Mouse (Mus musculus): ENCODE measurements around the gene Rnf121. TPM values are rescaled to one million over a fixed set of nuclear protein-coding genes. Genes with fewer than 3 reads are reported as not detected.

Rnf121 gene
- total and polyA plus RNA-seq, 2 experiments from 2014 or later, result 23.8 to 28.8 TPM

DNA sequence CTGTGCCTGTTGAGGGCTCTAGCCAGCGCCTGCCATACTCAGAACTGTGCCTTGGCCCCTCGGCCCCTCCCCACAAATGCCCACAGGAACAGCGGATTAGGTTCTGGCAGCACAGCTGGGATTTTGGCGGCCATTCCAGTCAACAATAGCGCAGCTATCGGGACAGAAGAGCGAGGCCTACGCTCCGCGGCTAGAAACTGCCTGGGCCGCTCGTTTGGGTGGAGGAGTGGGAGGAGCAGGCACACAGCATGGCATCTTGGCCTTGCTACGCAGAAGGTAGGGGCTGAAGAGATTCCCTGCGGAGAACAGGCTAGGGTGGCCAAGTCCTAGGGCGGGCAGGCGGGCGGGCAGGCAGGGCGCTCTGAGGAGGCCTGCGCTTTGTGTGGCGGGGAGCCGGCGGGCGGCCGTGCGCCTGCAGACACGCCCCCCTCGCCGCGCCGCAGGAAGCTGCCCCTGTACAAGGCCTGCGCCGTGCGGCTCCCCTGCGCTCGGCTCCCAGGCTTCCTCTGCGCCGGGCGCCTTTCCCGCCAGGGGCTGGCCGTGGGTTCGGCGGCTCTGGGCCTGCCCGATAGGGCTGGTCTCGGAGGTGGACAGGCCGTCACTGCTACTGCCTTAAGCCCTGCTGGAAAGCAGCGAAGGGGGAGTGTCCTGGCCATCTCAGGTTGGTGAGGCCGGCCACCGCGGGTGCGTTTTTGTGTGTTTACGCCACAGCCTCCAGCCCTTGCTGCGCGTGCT, 95.4 kb downstream of the Rnf121 start:
- under 1% methylated on average over 53 of the region's 53 CpGs for WGBS
- DNase-seq (ENCODE audit: low spot score) (peak; percentile 84), ATAC-seq (peak; percentile 85)
- no peaks in the 10 kb centered on the region for H3K27me3 ChIP-seq (ENCODE audit: insufficient read depth, low read length)
- peak overlapping the region; percentile 97 for H3K9ac ChIP-seq (replicated peaks; ENCODE audit: low read length)
- peaks cover 17% of the 10 kb centered on the region; the same call in 1 of the 2 replicates for H3K4me1 ChIP-seq (ENCODE audit: insufficient read depth, low read length)
- TF ChIP-seq CTCF (IDR thresholded peaks at IDR 0.05; ENCODE audit: low read depth), result no peak
- H3K27ac ChIP-seq, result peak overlapping the region; percentile 99
- no peaks in the 10 kb centered on the region for H3K36me3 ChIP-seq (ENCODE audit: insufficient read depth, low read length)
- no peaks in the 10 kb centered on the region for H3K9me3 ChIP-seq (ENCODE audit: low read length)
- peak overlapping the region; percentile 78 for H3K4me2 ChIP-seq (ENCODE audit: low read depth, low read length)
- H3K4me3 ChIP-seq (ENCODE audit: low read length), result peak overlapping the region; percentile 61

Other genes starting within 250 kb of the Rnf121 start
- 3.7 and 4.5 TPM in 2 replicates for gene Phox2a, start 247.2 kb downstream of the Rnf121 start, total RNA-seq (2014; rRNA removed)
- 2.0 and 2.1 TPM in 2 replicates for gene Phox2a, start 247.2 kb downstream of the Rnf121 start, polyA plus RNA-seq (2015; fragmentation: Nextera tagmentation; extraction: Ambion mirVana)
- gene Inppl1, start 227.2 kb downstream of the Rnf121 start, total RNA-seq (2014; rRNA removed), result 28.2 and 30.0 TPM in 2 replicates
- gene Inppl1, start 227.2 kb downstream of the Rnf121 start, polyA plus RNA-seq (2015; fragmentation: Nextera tagmentation; extraction: Ambion mirVana), result 10.3 and 14.3 TPM in 2 replicates
- 1.8 and 7.1 TPM in 2 replicates for gene Folr2, start 208.3 kb downstream of the Rnf121 start, total RNA-seq (2014; rRNA removed)
- 2.2 and 2.3 TPM in 2 replicates for gene Folr2, start 208.3 kb downstream of the Rnf121 start, polyA plus RNA-seq (2015; fragmentation: Nextera tagmentation; extraction: Ambion mirVana)
- 49.3 and 59.8 TPM in 2 replicates for gene Anapc15, start 201.8 kb downstream of the Rnf121 start, total RNA-seq (2014; rRNA removed)
- gene Anapc15, start 201.8 kb downstream of the Rnf121 start, polyA plus RNA-seq (2015; fragmentation: Nextera tagmentation; extraction: Ambion mirVana), result 65.1 and 67.3 TPM in 2 replicates
- gene Folr1, start 194.7 kb downstream of the Rnf121 start, total RNA-seq (2014; rRNA removed), result 19.3 and 28.8 TPM in 2 replicates
- gene Folr1, start 194.7 kb downstream of the Rnf121 start, polyA plus RNA-seq (2015; fragmentation: Nextera tagmentation; extraction: Ambion mirVana), result 78.5 and 93.8 TPM in 2 replicates
- 130 and 156 TPM in 2 replicates for gene Lamtor1, start 159.6 kb downstream of the Rnf121 start, total RNA-seq (2014; rRNA removed)
- 167 and 181 TPM in 2 replicates for gene Lamtor1, start 159.6 kb downstream of the Rnf121 start, polyA plus RNA-seq (2015; fragmentation: Nextera tagmentation; extraction: Ambion mirVana)
- 0.52 TPM in 1 of 2 replicates, not detected in the other for gene Tomt, start 159.1 kb downstream of the Rnf121 start, total RNA-seq (2014; rRNA removed)
- gene Tomt, start 159.1 kb downstream of the Rnf121 start, polyA plus RNA-seq (2015; fragmentation: Nextera tagmentation; extraction: Ambion mirVana), result 0.16 and 0.49 TPM in 2 replicates
- 5.2 and 6.5 TPM in 2 replicates for gene Lrrc51, start 131.6 kb downstream of the Rnf121 start, total RNA-seq (2014; rRNA removed)
- gene Lrrc51, start 131.6 kb downstream of the Rnf121 start, polyA plus RNA-seq (2015; fragmentation: Nextera tagmentation; extraction: Ambion mirVana), result 9.7 and 12.1 TPM in 2 replicates
- gene Numa1, start 131.4 kb downstream of the Rnf121 start, total RNA-seq (2014; rRNA removed), result 82.9 and 89.3 TPM in 2 replicates
- gene Numa1, start 131.4 kb downstream of the Rnf121 start, polyA plus RNA-seq (2015; fragmentation: Nextera tagmentation; extraction: Ambion mirVana), result 24.4 and 26.5 TPM in 2 replicates
- gene Il18bp, start 46.8 kb downstream of the Rnf121 start, total RNA-seq (2014; rRNA removed), result 7.1 and 14.7 TPM in 2 replicates
- 3.0 and 3.3 TPM in 2 replicates for gene Il18bp, start 46.8 kb downstream of the Rnf121 start, polyA plus RNA-seq (2015; fragmentation: Nextera tagmentation; extraction: Ambion mirVana)
- 16.2 and 22.6 TPM in 2 replicates for gene Xndc1, start within 50 bp of the Rnf121 start, total RNA-seq (2014; rRNA removed)
- 15.8 and 19.0 TPM in 2 replicates for gene Xndc1, start within 50 bp of the Rnf121 start, polyA plus RNA-seq (2015; fragmentation: Nextera tagmentation; extraction: Ambion mirVana)
- 0.47 and 3.5 TPM in 2 replicates for gene Xntrpc, start 244 bp upstream of the Rnf121 start, total RNA-seq (2014; rRNA removed)
- 0.40 and 0.42 TPM in 2 replicates for gene Xntrpc, start 244 bp upstream of the Rnf121 start, polyA plus RNA-seq (2015; fragmentation: Nextera tagmentation; extraction: Ambion mirVana)
- gene Trpc2, start 17.6 kb upstream of the Rnf121 start, total RNA-seq (2014; rRNA removed), result 2.5 TPM in 1 of 2 replicates, not detected in the other
- 0.09 TPM in 1 of 2 replicates, not detected in the other for gene Trpc2, start 17.6 kb upstream of the Rnf121 start, polyA plus RNA-seq (2015; fragmentation: Nextera tagmentation; extraction: Ambion mirVana)
- gene Art1, start 36.3 kb upstream of the Rnf121 start, total RNA-seq (2014; rRNA removed), result 0.10 and 2.3 TPM in 2 replicates
- 0.39 and 0.44 TPM in 2 replicates for gene Art1, start 36.3 kb upstream of the Rnf121 start, polyA plus RNA-seq (2015; fragmentation: Nextera tagmentation; extraction: Ambion mirVana)
- 0.32 TPM in 1 of 2 replicates, not detected in the other for gene Art5, start 44.0 kb upstream of the Rnf121 start, total RNA-seq (2014; rRNA removed)
- 0.19 and 0.21 TPM in 2 replicates for gene Art5, start 44.0 kb upstream of the Rnf121 start, polyA plus RNA-seq (2015; fragmentation: Nextera tagmentation; extraction: Ambion mirVana)
- gene Chrna10, start 51.4 kb upstream of the Rnf121 start, total RNA-seq (2014; rRNA removed), result not detected in 2 replicates
- gene Chrna10, start 51.4 kb upstream of the Rnf121 start, polyA plus RNA-seq (2015; fragmentation: Nextera tagmentation; extraction: Ambion mirVana), result 0.08 TPM in 1 of 2 replicates, not detected in the other
- 33.9 and 37.1 TPM in 2 replicates for gene Nup98, start 144.7 kb upstream of the Rnf121 start, total RNA-seq (2014; rRNA removed)
- 11.0 and 11.2 TPM in 2 replicates for gene Nup98, start 144.7 kb upstream of the Rnf121 start, polyA plus RNA-seq (2015; fragmentation: Nextera tagmentation; extraction: Ambion mirVana)
- gene Pgap2, start 144.7 kb upstream of the Rnf121 start, total RNA-seq (2014; rRNA removed), result 50.0 and 73.0 TPM in 2 replicates
- 59.3 and 61.7 TPM in 2 replicates for gene Pgap2, start 144.7 kb upstream of the Rnf121 start, polyA plus RNA-seq (2015; fragmentation: Nextera tagmentation; extraction: Ambion mirVana)
- gene Rhog, start 190.6 kb upstream of the Rnf121 start, total RNA-seq (2014; rRNA removed), result 12.8 and 17.0 TPM in 2 replicates
- 22.1 and 22.6 TPM in 2 replicates for gene Rhog, start 190.6 kb upstream of the Rnf121 start, polyA plus RNA-seq (2015; fragmentation: Nextera tagmentation; extraction: Ambion mirVana)
- gene Stim1, start 202.3 kb upstream of the Rnf121 start, total RNA-seq (2014; rRNA removed), result 32.9 and 34.6 TPM in 2 replicates
- gene Stim1, start 202.3 kb upstream of the Rnf121 start, polyA plus RNA-seq (2015; fragmentation: Nextera tagmentation; extraction: Ambion mirVana), result 17.5 and 17.9 TPM in 2 replicates